Mouse (Mus musculus) forebrain, embryonic 12.5 days (tissue): ENCODE results near the gene Hgd. TPM values are rescaled to one million over a fixed set of nuclear protein-coding genes. Genes with fewer than 3 reads are reported as not detected.
A peak's percentile ranks its signal among the peaks of the same experiment; 100 is the strongest.

Experiments
- ATAC-seq: fragments of 200-750 bp; cut with Nextera tagmentation; 2 replicates; pipeline ENCODE4 v1.8.0; 2017; ENCODE audit warnings: moderate TSS enrichment; ENCODE audit not compliant: low FRiP score
- H3K27ac ChIP-seq: fragments of 300-500 bp; sonication (generic); 2 replicates; pipeline ENCODE4 v1.5.1; 2016; ENCODE audit warnings: mild to moderate bottlenecking
- H3K27me3 ChIP-seq: fragments of 300-500 bp; sonication (generic); 2 replicates; pipeline ENCODE4 v1.6.1; 2016; ENCODE audit warnings: mild to moderate bottlenecking
- H3K36me3 ChIP-seq: fragments of 300-500 bp; sonication (generic); replicated peaks from 2 replicates; pipeline ENCODE4 v1.6.1; 2016; ENCODE audit warnings: mild to moderate bottlenecking
- H3K4me1 ChIP-seq: fragments of 300-500 bp; sonication (generic); 2 replicates; pipeline ENCODE4 v1.6.1; 2016
- H3K4me2 ChIP-seq: fragments of 300-500 bp; sonication (generic); 2 replicates; pipeline ENCODE4 v1.6.1; 2016; ENCODE audit warnings: mild to moderate bottlenecking, moderate library complexity
- H3K4me3 ChIP-seq: fragments of 300-500 bp; sonication (generic); replicated peaks from 2 replicates; pipeline ENCODE4 v1.5.1; 2016; ENCODE audit warnings: mild to moderate bottlenecking
- H3K9ac ChIP-seq: fragments of 300-500 bp; sonication (generic); 2 replicates; pipeline ENCODE4 v1.6.1; 2016; ENCODE audit warnings: mild to moderate bottlenecking
- H3K9me3 ChIP-seq: fragments of 300-500 bp; sonication (generic); 2 replicates; pipeline ENCODE4 v1.6.1; 2016
- WGBS: fragments of 180-500 bp; shearing (Covaris S2); methylation state at CpG from one replicate; pipeline ENCODE4 v1.1.7; 2016; 5-methylcytosine and 5-hydroxymethylcytosine counted together
- polyA plus RNA-seq: library from polyadenylated mRNA; unstranded; fragments of >200 nt; fragmentation: Nextera tagmentation; extraction: Ambion mirVana; gene quantifications from 2 replicates; pipeline ENCODE4 v1.2.1, GENCODE M21; 2016

Hgd gene
- polyA plus RNA-seq: 0.23 and 0.45 TPM in 2 replicates

DNA sequence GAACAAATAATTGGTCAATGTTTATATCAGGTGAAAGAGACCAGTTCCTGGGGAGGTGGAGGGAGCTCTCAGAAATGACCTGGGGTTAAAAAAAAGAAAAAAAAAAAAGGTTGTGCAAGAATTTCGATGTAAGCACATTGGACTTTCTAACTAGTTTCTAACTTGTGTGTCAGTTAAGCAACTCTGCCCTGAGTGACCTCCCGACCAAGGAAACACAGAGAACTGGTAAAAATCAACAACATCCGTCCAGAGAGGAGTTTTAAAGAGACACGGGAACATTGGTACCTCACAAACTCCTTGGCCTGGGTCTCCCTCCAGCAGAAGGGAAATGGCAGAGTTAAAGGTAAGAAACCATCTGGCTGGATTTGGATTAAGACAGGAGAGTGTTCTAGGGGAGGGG lies at the start of gene Hgd:
Hgd (plus strand) TSS at position 160 of the 400 bp plus-strand sequence.
- no peak within 1 kb of the TSS; the same call in 1 of the 2 replicates for H3K27ac ChIP-seq

DNA sequence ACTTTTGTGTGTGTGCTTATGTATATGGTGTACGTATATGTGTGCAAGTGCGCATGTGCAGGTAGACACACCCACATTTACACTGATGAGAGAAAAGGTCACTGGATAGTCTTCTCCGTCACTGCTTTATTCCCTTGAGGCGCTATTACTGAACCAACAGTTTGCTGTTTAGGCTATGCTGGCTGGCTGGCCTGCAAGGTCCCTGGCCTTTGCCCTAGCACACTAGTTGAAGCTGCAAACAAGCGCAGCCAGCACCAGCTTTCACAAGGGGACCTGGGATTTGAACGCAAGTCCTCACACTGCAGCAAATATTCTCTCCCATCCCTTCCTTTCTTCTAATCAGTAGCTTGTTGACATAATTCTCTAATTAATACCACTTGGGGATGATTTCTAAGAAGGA lies 49.8 kb upstream of the Hgd start:
- no peak overlapping the region for H3K4me2 ChIP-seq
- no peaks in the 10 kb centered on the region for H3K27me3 ChIP-seq
- ATAC-seq: no peak
- no peak overlapping the region for H3K9ac ChIP-seq
- no peaks in the 10 kb centered on the region for H3K9me3 ChIP-seq
- H3K4me1 ChIP-seq: peaks cover 20% of the 10 kb centered on the region
- H3K4me3 ChIP-seq: no peak overlapping the region
- H3K27ac ChIP-seq: no peak overlapping the region
- WGBS: 90% methylated on average over 6 of the region's 6 CpGs
- peaks cover 29% of the 10 kb centered on the region for H3K36me3 ChIP-seq

More for the DNA sequence above, at the start of gene Hgd:
- H3K36me3 ChIP-seq: no peaks in the 10 kb centered on the region
- ATAC-seq: no peak
- no peak within 1 kb of the TSS for H3K4me3 ChIP-seq
- H3K4me1 ChIP-seq: peaks cover 36% of the 10 kb centered on the region
- H3K9me3 ChIP-seq: no peaks in the 10 kb centered on the region
- no peak within 1 kb of the TSS for H3K4me2 ChIP-seq
- no peaks in the 10 kb centered on the region; the same call in 1 of the 2 replicates for H3K27me3 ChIP-seq
- no peak within 1 kb of the TSS for H3K9ac ChIP-seq
- WGBS: 87% methylated on average over 4 of the region's 4 CpGs

DNA sequence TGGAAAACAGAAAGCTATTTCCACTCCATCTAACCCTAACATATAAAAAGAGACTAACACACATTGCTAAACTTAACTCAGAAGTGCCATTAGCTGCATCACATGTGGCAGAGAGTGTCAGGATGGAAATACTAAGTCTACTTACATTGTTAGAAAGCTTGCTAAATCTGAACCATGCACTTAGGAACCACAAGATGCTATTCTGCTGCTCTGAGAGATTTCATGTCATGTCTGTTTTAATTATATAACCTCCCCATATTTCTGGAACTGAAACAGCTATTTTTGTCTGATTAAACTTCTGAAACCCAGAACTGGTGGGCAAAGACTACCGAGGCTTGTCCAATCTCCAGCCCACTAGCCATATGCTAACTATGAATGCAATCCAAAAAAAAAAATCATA lies 47.9 kb upstream of the Hgd start:
- no peak overlapping the region for H3K9ac ChIP-seq
- H3K27me3 ChIP-seq: no peaks in the 10 kb centered on the region
- no peak overlapping the region for H3K4me2 ChIP-seq
- peaks cover 32% of the 10 kb centered on the region for H3K36me3 ChIP-seq
- peaks cover 24% of the 10 kb centered on the region for H3K4me1 ChIP-seq
- ATAC-seq: no peak
- no peak overlapping the region for H3K27ac ChIP-seq
- WGBS: 96% methylated on average over 1 of the region's 1 CpGs
- no peak overlapping the region for H3K4me3 ChIP-seq
- H3K9me3 ChIP-seq: no peaks in the 10 kb centered on the region

- peaks cover 32% of the 10 kb centered on the region for H3K36me3 ChIP-seq
- WGBS: 87% methylated on average over 8 of the region's 8 CpGs
- H3K27ac ChIP-seq: no peak overlapping the region
- H3K9me3 ChIP-seq: no peaks in the 10 kb centered on the region
- H3K4me2 ChIP-seq: no peak overlapping the region
- no peak overlapping the region for H3K9ac ChIP-seq
- no peak overlapping the region for H3K4me3 ChIP-seq
- ATAC-seq: no peak
- peaks cover 32% of the 10 kb centered on the region for H3K4me1 ChIP-seq
- no peaks in the 10 kb centered on the region for H3K27me3 ChIP-seq
Measured at GRCm38 (mm10) chr16:37533369-37534068, 46.4 kb upstream of the Hgd start.

- H3K9ac ChIP-seq: peak overlapping the region; percentile 88
- no peaks in the 10 kb centered on the region for H3K27me3 ChIP-seq
- peaks cover 20% of the 10 kb centered on the region for H3K36me3 ChIP-seq
- H3K9me3 ChIP-seq: no peaks in the 10 kb centered on the region
- H3K4me1 ChIP-seq: peaks cover 33% of the 10 kb centered on the region
- peak overlapping the region; percentile 78 for H3K4me3 ChIP-seq
- H3K27ac ChIP-seq: peak overlapping the region; percentile 87
- peak; percentile 69 for ATAC-seq
- whole genome bisulfite sequencing: under 1% methylated on average over 22 of the region's 22 CpGs
- peak overlapping the region; percentile 74 for H3K4me2 ChIP-seq
Measured at GRCm38 (mm10) chr16:37539240-37539610, 40.7 kb upstream of the Hgd start.

DNA sequence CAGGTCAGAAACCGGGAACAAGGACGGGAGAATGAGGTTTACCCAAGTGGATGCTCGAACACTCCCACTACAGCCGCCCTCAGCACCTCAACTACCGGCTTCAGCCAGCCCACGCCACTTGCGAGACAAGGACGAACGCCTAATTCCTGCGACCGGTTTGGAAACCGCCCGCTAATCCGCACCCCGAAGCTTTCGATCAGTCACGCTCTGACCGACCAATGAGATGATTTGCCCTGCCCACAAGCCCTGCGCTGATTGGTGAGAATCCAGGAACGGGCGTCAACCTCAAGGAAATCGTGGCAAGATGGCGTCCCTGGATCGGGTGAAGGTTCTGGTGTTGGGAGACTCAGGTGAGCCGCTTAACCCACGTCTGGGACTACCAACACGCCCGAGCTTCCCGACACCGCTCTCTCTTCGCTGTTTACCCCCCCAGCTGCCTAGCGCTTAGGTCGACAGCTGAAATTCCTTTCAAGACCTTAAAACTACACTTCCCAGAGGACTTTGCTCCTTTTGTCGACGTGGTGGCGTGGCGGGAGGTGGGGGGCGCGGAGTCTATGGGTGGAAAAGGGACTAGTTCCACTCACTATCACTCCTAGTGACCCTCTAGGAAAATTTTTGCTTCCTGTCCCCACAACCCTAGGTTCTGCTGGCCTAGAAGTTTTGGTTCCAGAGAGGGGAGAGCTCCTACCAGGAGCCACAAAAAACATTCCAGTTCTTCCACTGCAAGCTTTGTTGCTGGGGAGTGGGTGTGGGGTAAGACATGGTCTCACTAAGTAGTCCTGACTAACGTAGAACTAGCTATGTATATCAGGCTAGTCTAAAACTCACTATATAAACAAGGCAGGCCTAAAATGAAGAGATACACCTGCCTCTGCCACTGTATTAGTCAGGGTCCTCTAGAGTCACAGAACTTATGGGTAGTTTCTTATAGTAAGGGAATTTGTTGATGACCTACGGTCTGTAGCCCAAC lies 40.1 kb upstream of the Hgd start, which contains the start of the genes Gtf2e1 and Rabl3:
Gtf2e1 (minus strand) TSS at position 179 of the 970 bp plus-strand sequence.
Rabl3 (plus strand) TSS at position 275 of the 970 bp plus-strand sequence.
- WGBS: 2% methylated on average over 41 of the region's 41 CpGs
- Histone ChIP-seq H3K27ac (peak within 1 kb of the TSS; percentile 87), H3K4me2 (peak within 1 kb of the TSS; percentile 74), H3K9ac (peak within 1 kb of the TSS; percentile 88), H3K4me3 (peak within 1 kb of the TSS; percentile 78), H3K9me3 (no peaks in the 10 kb centered on the region), H3K36me3 (peaks cover 17% of the 10 kb centered on the region), H3K27me3 (no peaks in the 10 kb centered on the region), H3K4me1 (peaks cover 29% of the 10 kb centered on the region)
- ATAC-seq: peak; percentile 99

DNA sequence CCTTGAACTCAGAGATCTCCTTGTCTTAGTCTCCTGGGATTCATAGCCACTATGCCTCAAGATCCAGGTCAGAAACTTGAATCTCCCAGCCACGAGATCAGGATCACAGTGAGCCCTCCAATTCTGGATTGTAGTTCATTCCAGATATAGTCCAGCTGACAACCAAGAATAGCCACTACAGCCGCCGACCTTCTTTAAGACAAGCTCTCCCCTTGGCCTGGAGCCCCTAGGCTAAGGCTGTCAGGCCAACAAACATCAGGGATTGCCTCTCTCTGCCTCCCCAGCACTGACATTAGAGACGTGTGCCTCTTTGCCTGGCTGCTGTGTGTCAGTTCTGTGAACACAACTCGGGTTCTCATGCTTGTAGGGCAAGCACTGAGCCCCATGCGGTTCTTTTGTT lies 39.2 kb upstream of the Hgd start:
- Histone ChIP-seq H3K9me3 (no peaks in the 10 kb centered on the region), H3K9ac (no peak overlapping the region), H3K4me2 (peak overlapping the region; percentile 66), H3K4me3 (peak overlapping the region; percentile 78), H3K27me3 (no peaks in the 10 kb centered on the region), H3K36me3 (peaks cover 9% of the 10 kb centered on the region), H3K4me1 (peaks cover 29% of the 10 kb centered on the region), H3K27ac (no peak overlapping the region)
- 85% methylated on average over 6 of the region's 6 CpGs for WGBS
- ATAC-seq: no peak

DNA sequence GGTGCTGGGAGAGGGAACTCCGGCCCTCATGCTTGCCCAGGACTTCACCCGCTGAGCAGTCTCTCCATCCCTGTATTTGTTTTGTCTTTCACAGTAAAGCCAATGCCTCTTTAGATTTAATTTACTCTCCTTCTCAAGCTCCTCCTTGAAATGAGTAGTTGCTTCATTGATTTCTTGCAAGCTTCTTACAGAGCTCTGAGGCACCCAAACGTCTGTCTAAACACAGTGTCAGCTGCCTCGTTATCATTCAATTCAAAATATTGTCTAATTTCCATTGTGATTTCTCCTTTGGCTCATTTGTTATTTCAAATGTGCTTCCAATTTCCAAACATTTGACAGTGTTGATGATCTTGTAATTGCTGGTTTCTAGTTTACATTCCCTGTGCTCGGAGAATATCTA lies 33.6 kb upstream of the Hgd start:
- no peaks in the 10 kb centered on the region for H3K27me3 ChIP-seq
- 55% methylated on average over 5 of the region's 5 CpGs for WGBS
- H3K4me1 ChIP-seq: peaks cover 3% of the 10 kb centered on the region; the same call in 1 of the 2 replicates
- no peak overlapping the region for H3K27ac ChIP-seq
- ATAC-seq: no peak
- no peak overlapping the region for H3K9ac ChIP-seq
- no peak overlapping the region for H3K4me2 ChIP-seq
- H3K36me3 ChIP-seq: peaks cover 10% of the 10 kb centered on the region; the same call in 1 of the 2 replicates
- H3K4me3 ChIP-seq: no peak overlapping the region
- no peaks in the 10 kb centered on the region for H3K9me3 ChIP-seq

DNA sequence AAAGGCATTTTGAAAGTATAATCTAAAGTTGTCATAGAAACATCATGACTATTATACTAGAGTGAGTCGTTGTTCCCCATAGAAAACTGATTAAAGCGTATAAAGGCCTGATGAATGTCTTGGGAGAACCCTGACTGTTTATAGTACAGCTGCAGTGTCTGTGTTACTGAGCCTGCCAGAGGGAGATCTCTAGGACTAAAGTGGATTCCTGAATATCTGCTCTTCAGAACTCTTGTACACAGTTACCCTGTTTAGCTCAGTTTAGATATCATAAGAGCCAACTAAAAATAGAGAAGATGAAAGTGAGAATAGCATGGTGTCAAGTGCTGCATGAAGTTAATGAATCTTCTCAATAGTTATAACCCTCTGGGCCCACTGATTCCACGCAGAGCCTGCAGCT lies 29.7 kb upstream of the Hgd start:
- peaks cover 3% of the 10 kb centered on the region; the same call in 1 of the 2 replicates for H3K4me1 ChIP-seq
- no peaks in the 10 kb centered on the region for H3K27me3 ChIP-seq
- no peak overlapping the region for H3K4me3 ChIP-seq
- H3K36me3 ChIP-seq: 0 out of 2 replicates have a peak, but pooled peaks cover 2% of the 10 kb centered on the region
- H3K27ac ChIP-seq: no peak overlapping the region
- H3K9me3 ChIP-seq: no peaks in the 10 kb centered on the region
- ATAC-seq: no peak
- 72% methylated on average over 3 of the region's 3 CpGs for WGBS
- H3K4me2 ChIP-seq: no peak overlapping the region
- H3K9ac ChIP-seq: no peak overlapping the region

DNA sequence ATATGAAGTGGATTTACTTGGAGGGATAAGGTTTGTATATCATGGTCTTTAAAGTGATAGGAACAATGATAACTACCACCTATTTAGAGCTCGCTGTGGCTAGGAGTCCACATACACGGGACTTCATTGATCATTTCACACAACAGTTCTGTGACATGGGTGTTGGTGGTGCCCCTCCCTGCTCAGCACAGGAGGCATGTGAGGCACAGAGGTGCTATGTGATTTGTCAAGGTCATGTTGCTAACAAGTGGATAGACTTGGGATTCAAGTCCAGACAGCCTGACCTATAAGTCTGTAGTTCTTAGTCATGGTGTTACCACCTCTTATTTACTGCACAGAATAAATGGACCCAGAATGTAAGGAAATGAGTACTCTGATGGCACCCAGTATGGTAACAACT lies 29.0 kb upstream of the Hgd start:
- Histone ChIP-seq H3K27me3 (no peaks in the 10 kb centered on the region), H3K4me3 (no peak overlapping the region), H3K36me3 (0 out of 2 replicates have a peak, but pooled peaks cover 2% of the 10 kb centered on the region), H3K4me1 (peaks cover 3% of the 10 kb centered on the region; the same call in 1 of the 2 replicates), H3K4me2 (no peak overlapping the region), H3K9ac (no peak overlapping the region), H3K27ac (no peak overlapping the region), H3K9me3 (no peaks in the 10 kb centered on the region)
- no peak for ATAC-seq
- WGBS: 95% methylated on average over 2 of the region's 2 CpGs

GRCm38 (mm10) chr16:37552824-37553223 lies 27.1 kb upstream of the Hgd start:
- H3K9me3 ChIP-seq: no peaks in the 10 kb centered on the region
- H3K36me3 ChIP-seq: peaks cover 17% of the 10 kb centered on the region
- H3K27ac ChIP-seq: no peak overlapping the region
- H3K4me3 ChIP-seq: no peak overlapping the region
- no peaks in the 10 kb centered on the region; the same call in 1 of the 2 replicates for H3K4me1 ChIP-seq
- H3K4me2 ChIP-seq: no peak overlapping the region
- no peak for ATAC-seq
- H3K27me3 ChIP-seq: no peaks in the 10 kb centered on the region
- no peak overlapping the region for H3K9ac ChIP-seq
- WGBS: 93% methylated on average over 3 of the region's 3 CpGs

- Histone ChIP-seq H3K27me3 (no peaks in the 10 kb centered on the region), H3K9ac (no peak overlapping the region), H3K4me2 (no peak overlapping the region), H3K4me1 (peaks cover 11% of the 10 kb centered on the region), H3K36me3 (peaks cover 16% of the 10 kb centered on the region), H3K4me3 (no peak overlapping the region), H3K9me3 (no peaks in the 10 kb centered on the region), H3K27ac (no peak overlapping the region)
- 54% methylated on average over 6 of the region's 6 CpGs for WGBS
- no peak for ATAC-seq
Measured at GRCm38 (mm10) chr16:37562414-37562813, 17.5 kb upstream of the Hgd start.
